Mouse (Mus musculus): Measurements from ENCODE around the gene Sltm. TPM values are rescaled to one million over a fixed set of nuclear protein-coding genes. Genes with fewer than 3 reads are reported as not detected.

Gene Sltm
- total and polyA plus RNA-seq, 3 experiments: 37.6 to 94.5 (median 42.4) TPM

GRCm38 (mm10) chr9:70503015-70503603, 39.4 kb upstream of the Sltm start (continued):
- TF ChIP-seq IRF4 (IDR thresholded peaks at IDR 0.05; ENCODE audit: low read depth, low read length) (no peak; the same call in 1 of the 2 replicates), POLR2A (IDR thresholded peaks at IDR 0.05; ENCODE audit: low read depth, low read length) (no peak), USF2 (conservative IDR thresholded peaks at IDR 0.05; ENCODE audit: low read depth, low read length) (no peak), MAZ (IDR thresholded peaks at IDR 0.05; ENCODE audit: low read depth, low read length) (peak; percentile 44; the same call in 1 of the 2 replicates), ZMIZ1 (IDR thresholded peaks at IDR 0.05; ENCODE audit: low read depth, low read length) (no peak), BHLHE40 (IDR thresholded peaks at IDR 0.05; ENCODE audit: low read depth, low read length) (no peak), KAT2A (IDR thresholded peaks at IDR 0.05; ENCODE audit: insufficient replicate concordance, low read length) (no peak), SIN3A (IDR thresholded peaks at IDR 0.05; ENCODE audit: low read length) (peak; percentile 71), HCFC1 (IDR thresholded peaks at IDR 0.05; ENCODE audit: low read depth, low read length) (no peak; the same call in 1 of the 2 replicates), MAX (IDR thresholded peaks at IDR 0.05; ENCODE audit: low read length) (no peak)

- no peaks in the 10 kb centered on the region for H3K27me3 ChIP-seq (replicated peaks)
- in situ Hi-C loops (cut with MboI; ENCODE audit: low pct_ligation_motif_present, low pct_unique_long_range_greater_than_20kb, low sequenced_read_pairs) (loop anchor here (10.0 to 25.0 kb wide), 2 partner anchors 89 to 316 kb away; no protein-coding TSS in a partner anchor), dilution Hi-C loops (cut with MboI; ENCODE audit: extremely low pct_ligation_motif_present, extremely low pct_unique_long_range_greater_than_20kb, low sequenced_read_pairs) (no loop called here)
- DNase-seq (ENCODE audit: extremely low read depth): peak; percentile 97
- H3K79me2 ChIP-seq (replicated peaks; ENCODE audit: control insufficient read depth, extremely low read depth, insufficient read depth, poor library complexity, severe bottlenecking): peaks cover 40% of the 10 kb centered on the region
- peaks cover 0 to 14% of the 10 kb centered on the region in 2 experiments for H3K36me3 ChIP-seq (replicated peaks in 1 of 2; ENCODE audit: control insufficient read depth in 1 of 2, insufficient read depth in 1 of 2, low read length in 1 of 2)
- H3K4me1 ChIP-seq (ENCODE audit: control insufficient read depth in 1 of 2, insufficient read depth in 2 of 2): peaks cover 0 to 42% of the 10 kb centered on the region in 2 experiments; a peak in 2 of 4 replicates
- peak within 1 kb of the TSS; percentile 64 to 99 (median 96) for H3K4me3 ChIP-seq (replicated peaks in 1 of 3; ENCODE audit: low read depth in 2 of 3, low read length in 2 of 3, poor library complexity in 1 of 3)
- no peaks in the 10 kb centered on the region for H3K9me3 ChIP-seq (replicated peaks; ENCODE audit: low read length)
- H3K27ac ChIP-seq (ENCODE audit: insufficient read depth, low read depth): peak within 1 kb of the TSS; percentile 94
- H3K9ac ChIP-seq (ENCODE audit: insufficient read depth, low read depth): peak within 1 kb of the TSS; percentile 94
- H3K4me2 ChIP-seq (ENCODE audit: insufficient read depth, low read depth, poor library complexity, severe bottlenecking): peak within 1 kb of the TSS; percentile 99
- peak; percentile 92 for TF ChIP-seq TCF12 (IDR thresholded peaks at IDR 0.05; ENCODE audit: low read depth, low read length)
- no peak for TF ChIP-seq RCOR1 (conservative IDR thresholded peaks at IDR 0.05; ENCODE audit: low read depth, low read length)
- TF ChIP-seq MAX (IDR thresholded peaks at IDR 0.05; ENCODE audit: low read length): no peak
- no peak for TF ChIP-seq ZNF384 (IDR thresholded peaks at IDR 0.05; ENCODE audit: low read depth, low read length)
- peak; percentile 97 for TF ChIP-seq NRF1 (IDR thresholded peaks at IDR 0.05; ENCODE audit: low read depth, low read length)
- no peak for TF ChIP-seq EP300 (IDR thresholded peaks at IDR 0.05; ENCODE audit: low read length)
- no peak for TF ChIP-seq CTCF (conservative IDR thresholded peaks at IDR 0.05 in 1 of 2, IDR thresholded peaks at IDR 0.05 in 1 of 2; ENCODE audit: low read depth in 2 of 2, low read length in 2 of 2)
- TF ChIP-seq BHLHE40 (IDR thresholded peaks at IDR 0.05; ENCODE audit: low read depth, low read length): no peak
- peak; percentile 88 for TF ChIP-seq ELF1 (IDR thresholded peaks at IDR 0.05; ENCODE audit: low read depth, low read length)
- TF ChIP-seq ZMIZ1 (IDR thresholded peaks at IDR 0.05; ENCODE audit: low read depth, low read length): 0 out of 2 replicates have a peak, but pooled peaks have one; percentile 56
- no peak for TF ChIP-seq MXI1 (IDR thresholded peaks at IDR 0.05; ENCODE audit: low read depth, low read length)
- peak; percentile 79; the same call in 1 of the 2 replicates for TF ChIP-seq MEF2A (IDR thresholded peaks at IDR 0.05; ENCODE audit: borderline replicate concordance, low read depth, low read length)
- no peak for TF ChIP-seq PAX5 (IDR thresholded peaks at IDR 0.05; ENCODE audit: low read length)
- no peak for TF ChIP-seq ETS1 (conservative IDR thresholded peaks at IDR 0.05; ENCODE audit: low read depth, low read length)
- TF ChIP-seq USF1 (IDR thresholded peaks at IDR 0.05; ENCODE audit: low read depth, low read length): no peak
- peak; percentile 78 for TF ChIP-seq HCFC1 (IDR thresholded peaks at IDR 0.05; ENCODE audit: low read depth, low read length)
- TF ChIP-seq E2F4 (IDR thresholded peaks at IDR 0.05; ENCODE audit: insufficient replicate concordance, low read depth, low read length): no peak
- TF ChIP-seq ZKSCAN1 (IDR thresholded peaks at IDR 0.05; ENCODE audit: borderline replicate concordance, low read depth, low read length): no peak
- no peak for TF ChIP-seq JUND (conservative IDR thresholded peaks at IDR 0.05; ENCODE audit: low read depth, low read length)
- no peak for TF ChIP-seq CHD1 (IDR thresholded peaks at IDR 0.05; ENCODE audit: low read depth, low read length)
- TF ChIP-seq JUN (IDR thresholded peaks at IDR 0.05; ENCODE audit: insufficient read depth, low read depth, low read length): no peak
- peak; percentile 88 for TF ChIP-seq NELFE (IDR thresholded peaks at IDR 0.05; ENCODE audit: low read depth, low read length)
- no peak for TF ChIP-seq MYC (IDR thresholded peaks at IDR 0.05; ENCODE audit: low read depth, low read length)
- TF ChIP-seq POLR2AphosphoS2 (IDR thresholded peaks at IDR 0.05; ENCODE audit: low read depth, low read length): peak; percentile 64; the same call in 1 of the 2 replicates
- TF ChIP-seq POLR2A (IDR thresholded peaks at IDR 0.05; ENCODE audit: low read depth, low read length): peak; percentile 92
- no peak for TF ChIP-seq MAFK (IDR thresholded peaks at IDR 0.05; ENCODE audit: insufficient replicate concordance, low read length)
- TF ChIP-seq SIN3A (IDR thresholded peaks at IDR 0.05; ENCODE audit: low read length): no peak
- TF ChIP-seq SMC3 (IDR thresholded peaks at IDR 0.05; ENCODE audit: low read depth, low read length): no peak
- TF ChIP-seq CHD2 (IDR thresholded peaks at IDR 0.05; ENCODE audit: low read length): no peak
- TF ChIP-seq MAZ (IDR thresholded peaks at IDR 0.05; ENCODE audit: low read depth, low read length): no peak
- peak; percentile 92 for TF ChIP-seq TBP (conservative IDR thresholded peaks at IDR 0.05; ENCODE audit: low read depth, low read length)
- no peak for TF ChIP-seq UBTF (IDR thresholded peaks at IDR 0.05; ENCODE audit: low read depth, low read length)
- no peak for TF ChIP-seq ZC3H11A (IDR thresholded peaks at IDR 0.05; ENCODE audit: low read depth, low read length)
Measured at GRCm38 (mm10) chr9:70503626-70504041, 38.9 kb upstream of the Sltm start, which contains the start of gene Rnf111. Rnf111 (minus strand) TSS chr9:70503725.

Data from CH12.LX (cell line).